Mouse (Mus musculus) left cerebral cortex, adult 18-20 months (tissue): ENCODE measurements at regions not wholly inside any gene's neighbourhood (a gene's known extent, or its start where the extent isn't known, plus 50 kb on each side); places are given as distances from the start of the nearest gene placed in this dataset.

Experiments
- DNase-seq, 2 experiments: peaks; one replicate each; pipeline ENCODE4 v3.0.0; 2021 to 2022; ENCODE audit warnings: low spot score in 2 of 2, mixed read lengths in 1 of 2

DNA sequence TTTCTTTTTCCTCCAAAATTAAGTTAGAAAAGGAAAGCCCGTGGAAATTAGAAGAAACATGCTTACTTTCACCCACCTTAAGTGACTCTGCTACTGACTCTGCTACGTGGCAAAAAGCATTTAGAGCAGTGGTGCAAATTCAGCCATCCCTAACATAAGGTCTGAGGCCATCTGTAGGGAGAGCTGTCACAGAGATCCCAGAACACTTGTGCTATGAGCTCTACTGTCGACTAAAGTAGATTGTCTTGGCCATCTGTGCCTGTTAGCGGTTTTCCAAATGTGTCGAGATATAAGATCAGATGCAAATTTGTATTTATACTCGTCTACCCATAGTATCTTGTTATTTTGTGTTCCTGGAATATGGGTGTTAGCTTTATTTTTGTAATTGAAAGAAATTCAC is 52.7 kb upstream of the Robo2 start:
- peak in 1 of 2 experiments; percentile 21 for DNase-seq

DNA sequence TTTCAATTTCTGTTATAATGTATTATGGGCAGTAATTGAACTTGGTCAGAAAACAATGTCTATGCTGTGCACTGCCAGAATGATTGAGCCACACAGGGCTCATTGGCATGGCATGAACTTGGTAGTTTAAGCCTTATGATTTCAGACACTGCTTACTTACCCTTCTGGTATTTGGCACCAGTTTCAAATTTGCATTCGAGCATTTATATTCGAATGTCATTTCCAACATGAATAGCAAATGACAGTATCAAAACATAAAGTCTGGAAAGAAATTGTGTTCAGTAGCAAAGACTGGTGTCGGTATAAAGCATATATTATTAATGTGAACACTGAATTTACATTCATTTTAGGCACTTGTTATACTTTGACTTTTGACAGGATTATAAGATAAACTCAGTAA is 50.8 kb upstream of the Robo2 start:
- no peak for DNase-seq
